Mouse (Mus musculus): ENCODE results near the gene Clybl.

Gene Clybl

DNA sequence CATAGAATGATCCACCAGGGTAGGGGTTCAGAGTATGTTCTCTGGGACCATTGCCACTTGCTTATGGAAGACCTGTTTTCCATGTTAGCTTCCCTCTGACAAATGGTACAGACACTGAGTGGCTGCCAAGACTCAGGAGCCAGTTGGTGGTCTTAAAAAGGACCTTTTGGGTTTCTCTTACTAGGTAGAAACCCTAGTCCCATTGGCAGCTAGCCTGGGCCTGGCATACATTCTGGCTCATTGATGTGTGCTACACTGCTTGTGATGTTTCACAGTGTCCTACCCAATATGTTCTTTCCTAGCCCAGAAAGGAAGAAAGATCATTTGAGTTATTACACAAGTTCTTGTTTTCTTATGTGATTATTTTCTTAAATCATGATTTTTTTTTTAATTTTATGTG lies 69.8 kb downstream of the Clybl start:
- DNase-seq, result no peak

DNA sequence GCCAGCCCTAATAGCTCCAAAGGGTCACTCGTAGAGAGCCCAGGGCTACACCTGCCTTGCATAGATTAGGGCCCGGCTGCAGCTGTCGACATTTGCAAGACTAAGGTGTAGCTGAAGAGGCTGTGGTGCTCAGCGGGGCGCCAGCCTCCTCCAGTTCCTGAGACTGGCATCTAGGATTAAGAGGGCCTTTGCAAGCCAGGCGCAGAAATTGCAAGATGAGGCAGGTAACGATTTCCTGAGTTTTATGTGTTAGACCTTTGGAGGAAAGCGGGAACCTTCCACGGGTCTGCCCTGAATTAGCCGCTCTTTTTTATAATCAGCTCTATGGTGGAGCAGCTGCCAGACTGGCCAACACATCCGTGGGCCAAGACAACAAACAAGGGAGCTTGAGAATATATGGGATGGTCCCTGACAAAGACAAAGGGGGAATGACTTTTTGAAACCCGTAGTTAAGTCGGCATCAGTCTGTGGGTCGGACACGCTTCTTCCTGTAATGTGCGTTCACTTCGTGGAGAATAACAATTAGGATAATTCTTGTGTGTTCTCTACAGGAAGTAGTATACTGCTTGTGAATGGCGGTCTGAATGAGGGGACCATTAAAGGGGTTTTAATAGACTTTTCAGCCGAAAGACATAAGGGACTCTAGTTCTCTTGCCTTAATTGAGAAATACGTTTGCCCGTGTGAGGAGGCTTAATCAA lies 74.2 kb downstream of the Clybl start:
- peak; percentile 20 to 24 for DNase-seq

DNA sequence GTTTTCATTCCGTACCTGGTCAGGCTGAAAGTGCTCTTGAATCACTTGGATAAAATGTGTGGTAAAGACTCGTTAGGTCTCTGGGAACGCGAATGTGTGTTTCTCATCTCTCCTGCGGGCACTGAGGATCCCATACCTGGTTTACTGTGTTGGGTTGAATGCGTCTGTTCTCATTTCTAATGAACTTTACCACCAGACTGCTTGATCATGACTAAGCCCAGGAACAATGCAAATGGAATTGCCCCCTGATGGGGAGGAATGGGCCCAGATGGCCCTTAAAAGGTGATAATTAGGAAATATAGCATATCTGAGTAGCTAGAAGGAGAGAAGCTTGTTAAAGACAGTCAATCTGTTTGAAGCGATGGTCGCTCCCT lies 74.7 kb downstream of the Clybl start:
- peak; percentile 27 to 47 for DNase-seq

DNA sequence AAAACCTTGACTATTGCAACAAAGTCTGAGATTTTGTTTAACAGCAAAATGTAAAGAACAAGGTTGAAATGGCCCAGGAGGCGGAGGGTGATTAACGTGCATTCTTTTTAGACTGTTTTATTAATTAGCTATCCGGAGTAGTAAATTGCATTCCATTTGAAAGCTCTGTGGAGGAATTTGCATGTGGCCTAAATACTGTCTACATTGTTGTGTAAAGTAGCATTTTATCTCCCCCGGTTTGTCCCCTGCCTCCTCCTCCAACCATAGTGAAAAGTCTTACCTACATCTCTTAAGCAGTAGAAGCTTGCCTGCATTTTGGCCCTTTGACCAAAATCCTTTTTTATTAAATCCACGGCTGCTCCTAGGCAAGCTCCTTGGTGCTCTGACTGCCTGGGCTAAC lies 76.8 kb downstream of the Clybl start:
- DNase-seq, result no peak

DNA sequence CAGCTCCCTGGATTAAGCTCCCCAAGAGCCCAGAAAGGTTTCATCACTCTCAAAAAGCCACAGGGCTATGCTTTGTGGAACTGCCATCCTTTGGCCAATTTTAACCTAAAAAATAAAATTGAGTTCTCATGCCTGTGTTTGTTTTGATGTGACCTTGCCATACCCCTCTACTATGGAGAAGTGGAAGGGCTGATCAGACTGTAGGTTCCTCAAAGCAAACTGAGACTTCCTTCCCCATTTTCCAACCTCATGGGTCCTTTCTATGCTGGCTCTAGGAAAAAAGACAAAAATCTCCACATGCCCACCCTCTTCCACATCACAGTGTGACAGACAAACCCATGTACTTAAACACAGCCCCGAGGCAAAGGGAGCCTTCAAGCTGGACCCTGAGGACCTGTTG lies 79.7 kb downstream of the Clybl start:
- DNase-seq, result no peak

DNA sequence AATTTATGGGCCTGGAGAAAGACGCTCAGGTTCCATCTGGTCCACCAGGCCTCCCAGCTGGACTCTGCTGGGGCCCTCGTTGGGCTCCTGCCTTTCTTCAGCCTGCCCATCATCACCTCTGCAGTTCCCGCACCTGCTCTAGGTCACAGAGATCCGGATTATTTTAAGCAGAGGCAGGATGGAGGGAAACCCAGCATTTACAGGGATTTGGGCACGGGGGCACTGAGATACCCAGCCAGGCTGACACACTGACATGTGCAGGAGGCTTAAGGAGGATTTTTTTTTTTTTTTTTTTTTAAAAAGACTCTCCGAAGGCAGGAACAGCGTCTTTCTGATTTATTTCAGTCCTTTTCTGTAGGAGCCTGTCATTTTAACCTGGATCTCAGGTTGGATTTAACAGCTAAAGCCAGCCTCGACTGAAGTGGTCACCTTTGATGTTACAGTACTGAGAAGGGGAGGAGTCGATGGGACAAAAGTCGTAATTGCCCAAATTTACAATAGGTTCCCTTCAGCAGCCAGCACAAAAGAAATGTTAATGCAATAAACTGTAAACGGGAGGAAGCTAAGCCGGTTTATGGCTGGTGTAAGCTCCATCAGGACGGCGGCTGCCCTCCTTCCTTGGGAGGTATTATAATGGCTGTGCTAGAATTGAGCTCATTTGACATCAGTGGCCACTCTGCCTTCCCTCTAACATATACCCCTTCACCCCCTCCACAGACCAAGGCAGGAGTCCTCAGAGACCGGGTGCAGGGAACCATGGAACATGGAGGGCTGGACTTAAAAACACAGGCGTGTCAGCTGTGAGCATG lies 81.6 kb downstream of the Clybl start:
- DNase-seq, result no peak

DNA sequence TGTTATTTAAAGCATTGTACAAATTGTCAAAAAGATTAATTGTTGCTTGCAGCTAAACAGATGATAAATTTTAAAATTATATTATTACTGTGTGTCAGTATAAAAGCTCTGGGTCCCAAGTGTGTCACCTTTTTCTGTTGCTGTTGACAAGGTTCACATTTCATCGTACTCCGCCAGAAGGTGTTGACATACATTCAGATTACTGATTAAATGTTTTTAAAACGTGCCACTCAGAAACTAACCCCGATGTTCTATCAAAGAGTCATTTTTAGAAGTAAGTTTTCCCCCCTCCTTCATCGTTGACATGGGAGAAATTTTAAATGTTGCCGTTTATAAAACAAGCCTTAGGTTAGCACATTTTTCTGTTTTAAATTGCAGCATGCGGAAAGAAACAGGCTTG lies 83.7 kb downstream of the Clybl start:
- DNase-seq, result no peak

DNA sequence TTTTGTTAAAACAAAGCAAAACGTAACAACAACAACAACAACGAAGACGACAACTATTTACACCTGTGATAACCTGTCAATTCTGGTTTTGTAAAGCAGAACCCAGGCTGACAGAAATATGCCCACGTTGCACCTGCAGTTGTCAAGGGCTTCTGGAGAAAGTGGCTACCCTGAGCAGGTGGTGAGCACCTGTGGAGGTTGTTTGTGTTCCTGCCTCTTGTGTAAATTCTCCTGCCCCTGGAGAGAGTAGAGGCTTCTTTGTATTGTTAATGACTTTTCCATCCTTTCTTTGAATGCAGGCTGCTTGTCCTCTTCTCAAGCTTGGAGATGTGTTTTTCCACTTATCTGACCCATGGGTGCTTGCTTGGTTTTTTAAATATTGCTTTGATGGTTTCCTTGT lies 86.1 kb downstream of the Clybl start:
- no peak for DNase-seq

DNA sequence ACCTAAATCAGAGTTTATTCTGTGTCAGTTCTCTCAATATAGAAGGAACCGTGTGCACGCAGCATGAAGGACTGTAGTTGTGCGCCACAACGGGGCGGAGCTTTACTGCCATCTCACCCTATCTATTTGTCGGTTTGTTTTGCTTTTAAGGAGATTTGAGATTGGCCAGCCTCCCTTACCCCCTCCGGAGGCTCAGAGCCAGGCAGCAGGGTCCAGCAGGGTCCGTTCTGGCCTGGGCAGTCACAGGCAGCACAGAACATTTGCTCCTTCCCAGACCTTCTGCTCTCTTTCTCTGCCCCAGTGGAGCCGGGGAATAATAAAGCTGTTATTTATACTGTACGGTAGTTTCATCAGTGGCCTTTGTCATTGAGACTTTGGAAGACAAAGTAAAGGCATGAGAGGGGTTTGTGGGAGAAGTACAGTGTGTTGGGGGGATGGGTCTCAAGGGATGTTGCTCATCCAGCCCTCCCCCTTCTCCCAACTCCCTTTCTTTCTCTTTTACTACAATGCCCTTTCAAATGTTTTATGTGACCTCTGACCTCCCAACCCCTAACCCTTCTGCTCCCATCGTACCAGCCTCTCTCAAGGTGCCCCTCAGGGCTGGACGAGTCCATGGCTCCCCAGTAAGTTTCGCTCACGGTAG lies 89.7 kb downstream of the Clybl start:
- no peak for DNase-seq

DNA sequence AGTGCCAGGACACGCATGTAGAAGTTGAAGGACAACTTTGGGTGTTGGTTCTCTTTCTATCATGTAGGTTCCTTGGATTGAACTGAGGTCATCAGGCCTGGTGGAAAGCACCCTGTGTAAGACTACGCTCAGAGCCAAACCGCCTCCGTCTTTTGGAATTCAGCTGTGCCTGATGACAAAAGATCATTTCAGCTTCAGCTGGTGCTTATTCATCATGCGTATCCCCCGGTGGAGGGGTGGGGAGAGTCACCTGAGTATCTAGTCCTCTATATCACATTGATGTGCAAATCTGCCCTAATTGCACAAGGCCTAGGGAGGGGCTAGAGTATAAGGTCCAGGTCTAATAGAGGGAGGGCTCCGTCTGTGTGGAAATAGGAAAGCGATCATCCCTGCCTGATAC lies 95.6 kb downstream of the Clybl start:
- no peak for DNase-seq

DNA sequence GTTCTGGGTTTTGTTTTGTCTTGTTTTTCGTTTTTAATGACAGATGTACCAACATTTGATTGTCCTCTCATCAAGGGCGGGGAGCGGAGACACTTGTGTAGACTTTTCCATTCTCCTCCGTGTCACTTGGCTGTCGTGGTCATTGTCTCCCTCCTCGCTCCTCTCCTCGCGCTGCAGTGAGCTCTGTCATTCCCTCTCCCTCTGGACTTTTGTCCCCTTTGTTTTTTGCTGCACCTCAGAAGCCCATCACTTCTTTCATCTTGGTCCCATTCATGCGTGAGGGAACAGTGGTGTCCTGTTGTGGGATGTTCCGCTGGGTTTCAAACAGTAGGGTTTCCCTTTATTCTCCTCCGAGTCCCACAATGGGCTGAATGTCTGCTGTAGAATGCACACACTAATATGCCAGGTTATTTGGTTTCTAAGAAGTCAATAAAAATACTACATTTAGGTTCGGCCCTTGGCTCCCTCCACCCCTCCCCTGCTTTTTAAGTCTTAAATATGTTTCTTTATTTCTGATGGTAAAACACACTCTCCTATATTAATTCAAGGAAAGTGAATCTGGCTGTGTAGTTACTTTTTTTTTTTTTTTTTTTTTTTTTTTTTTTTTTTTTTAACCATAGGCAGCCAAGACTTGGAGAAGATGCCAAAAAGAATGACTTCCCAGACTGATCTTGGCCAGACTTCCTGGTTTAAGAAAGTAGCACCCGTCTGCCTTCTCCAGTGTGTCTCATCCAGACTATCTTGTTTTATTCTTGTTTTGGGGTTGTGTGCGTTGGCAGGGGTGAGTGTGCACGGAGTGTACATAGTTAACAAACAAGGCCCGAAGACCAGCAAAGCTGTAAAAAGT lies 98.2 kb downstream of the Clybl start:
- DNase-seq, result no peak

DNA sequence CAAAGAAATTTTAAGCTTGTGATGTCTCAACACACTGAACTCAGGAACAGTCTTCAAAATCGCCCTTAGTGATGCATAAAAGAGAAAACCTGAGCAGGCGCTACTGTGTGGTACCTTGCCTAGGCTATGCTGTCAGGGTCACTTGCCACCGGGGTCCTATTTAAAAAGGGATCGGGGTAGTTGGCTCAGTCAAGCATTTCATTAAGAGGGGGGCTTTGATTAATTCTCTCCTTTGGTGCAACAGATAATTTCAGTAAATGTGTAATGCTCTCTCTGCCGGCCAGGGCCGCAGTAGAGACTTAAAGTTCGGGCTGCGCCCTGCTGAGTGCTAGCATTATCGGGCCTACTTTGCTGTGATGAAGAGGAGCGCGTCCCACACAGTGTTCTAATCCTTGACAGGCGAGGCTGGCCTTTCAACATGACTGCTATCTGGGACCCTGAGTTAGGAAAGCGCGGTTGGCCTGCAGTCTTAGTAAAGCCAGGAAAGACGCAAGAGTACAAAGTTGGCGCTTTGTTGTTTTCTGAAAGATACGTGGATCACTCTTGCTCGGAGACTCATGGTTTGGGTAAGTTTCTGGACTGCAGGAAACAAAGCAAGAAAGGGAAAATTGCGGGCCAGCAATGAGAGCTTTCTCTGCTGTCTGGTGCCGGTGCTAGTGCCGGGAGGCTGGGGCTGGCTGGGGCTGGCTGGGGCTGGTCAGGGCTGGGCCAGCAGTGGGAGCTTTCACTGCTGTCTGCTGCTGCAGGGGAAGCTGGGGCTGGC lies 99.0 kb downstream of the Clybl start:
- no peak for DNase-seq

DNA sequence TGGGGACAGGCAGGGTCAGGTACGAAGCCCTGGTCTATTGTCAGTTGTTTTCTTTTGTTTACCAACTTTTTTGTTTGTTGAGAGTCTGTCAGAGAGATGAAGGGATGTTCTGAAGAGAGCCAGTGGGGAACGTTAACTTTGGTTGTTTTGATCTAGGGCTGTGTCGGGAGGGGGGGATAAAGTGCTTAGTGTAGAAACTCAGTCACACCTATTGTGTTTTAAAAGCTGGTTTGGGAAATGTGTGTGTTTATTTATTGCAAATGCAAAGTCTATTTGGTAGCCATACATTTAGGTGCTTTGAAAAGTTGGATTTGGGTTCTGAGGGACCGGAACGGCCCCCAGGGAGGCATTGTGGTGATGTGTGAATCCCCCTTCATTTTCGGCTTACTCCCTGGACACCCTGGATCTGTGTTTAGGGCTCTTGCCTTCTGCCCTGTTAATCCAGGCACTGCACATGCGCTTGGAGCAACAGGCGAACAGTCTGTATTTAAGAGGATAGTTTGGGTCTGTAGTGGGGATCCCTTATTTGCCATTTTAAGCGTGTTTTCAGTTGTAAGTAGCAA lies 99.6 kb downstream of the Clybl start:
- DNase-seq, result no peak

DNA sequence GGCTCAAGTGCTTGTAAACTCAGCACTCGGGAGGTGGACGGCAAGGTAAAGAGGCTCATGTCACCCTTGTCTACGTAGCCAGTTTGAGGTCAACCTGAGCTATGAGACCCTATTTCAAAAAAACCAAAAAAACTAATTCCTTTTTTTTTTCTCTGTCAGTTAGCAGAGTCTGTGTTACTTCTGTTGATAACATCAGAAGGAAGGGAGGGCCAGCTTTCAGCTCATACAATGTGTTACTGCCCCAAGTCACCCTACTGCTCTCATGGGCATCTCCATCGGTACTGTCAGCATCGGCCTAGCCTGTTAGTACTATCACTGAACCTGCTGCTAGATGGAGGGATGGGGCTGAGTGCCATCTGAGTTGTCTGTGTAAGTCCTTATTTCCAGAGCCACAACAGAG lies 102.5 kb downstream of the Clybl start:
- DNase-seq, result no peak

DNA sequence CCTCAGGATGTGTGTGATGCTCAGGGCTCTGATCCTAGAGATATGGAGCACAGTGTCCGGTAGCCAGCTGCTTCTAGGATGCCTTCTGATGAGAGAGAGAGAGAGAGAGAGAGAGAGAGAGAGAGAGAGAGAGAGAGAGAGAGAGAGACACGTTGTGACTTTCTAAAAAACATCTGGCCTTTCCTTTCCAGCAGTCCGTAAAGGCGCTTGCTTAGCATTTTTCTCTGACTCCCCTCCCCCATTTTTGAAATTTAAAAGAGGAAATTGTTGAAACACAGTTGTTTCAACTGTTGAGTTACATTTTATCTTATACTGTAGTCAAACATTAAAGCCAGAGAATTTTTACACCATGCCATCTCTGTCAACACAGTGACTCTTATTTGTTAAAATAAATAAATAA lies 114.9 kb downstream of the Clybl start:
- DNase-seq, result no peak

DNA sequence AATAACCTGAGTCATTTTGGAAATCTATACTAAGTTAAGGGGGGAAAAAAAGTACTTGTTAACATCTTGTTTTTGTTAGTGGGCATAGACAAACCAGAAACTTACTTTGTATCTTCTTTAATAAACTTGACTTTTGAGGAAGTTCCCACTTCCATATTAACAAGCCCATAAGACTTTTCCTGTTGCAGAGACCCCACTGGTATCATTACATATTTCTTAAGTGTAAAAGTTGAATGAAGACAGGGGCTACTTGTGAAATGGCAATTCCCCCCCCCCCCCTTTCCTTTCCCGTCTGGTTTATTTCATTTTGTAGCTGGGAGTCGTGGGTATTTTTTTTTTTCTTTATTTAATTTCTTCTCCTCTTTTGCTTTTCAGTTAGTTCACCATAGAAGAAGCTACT lies 115.4 kb downstream of the Clybl start:
- DNase-seq, result no peak

DNA sequence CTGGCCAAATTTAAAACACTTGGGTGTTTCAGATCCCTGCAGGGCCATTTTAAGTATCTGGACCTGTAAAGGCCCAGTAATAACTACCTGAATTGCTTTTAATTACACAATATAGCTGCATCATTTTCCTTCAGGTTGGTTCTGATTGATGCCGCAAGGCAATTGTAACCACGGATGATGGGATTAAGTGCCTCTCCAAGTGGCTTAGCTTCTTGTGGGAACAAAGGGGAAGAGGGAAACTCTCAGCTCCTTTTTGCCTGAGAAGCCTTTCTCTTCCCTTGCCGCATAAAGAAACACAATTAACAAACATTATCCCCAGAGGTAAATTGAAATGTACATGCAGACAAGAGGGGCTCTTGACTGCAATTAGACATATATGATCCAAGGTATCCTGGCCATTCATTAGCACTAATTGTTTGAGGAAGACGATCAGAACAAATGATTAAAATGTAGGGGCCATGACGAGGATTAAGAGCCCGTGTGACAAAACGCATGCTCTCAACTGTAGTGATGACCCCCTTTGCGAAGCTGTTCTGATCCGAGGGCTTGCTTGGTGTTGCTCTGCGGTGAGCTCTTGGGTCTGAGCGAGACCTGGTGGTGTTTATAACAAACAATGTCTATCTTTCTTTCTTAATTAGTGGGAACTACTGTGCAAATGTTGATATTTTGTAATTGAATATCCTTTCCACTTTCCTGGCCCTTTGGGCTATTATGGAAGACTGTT lies 116.0 kb downstream of the Clybl start:
- no peak for DNase-seq

DNA sequence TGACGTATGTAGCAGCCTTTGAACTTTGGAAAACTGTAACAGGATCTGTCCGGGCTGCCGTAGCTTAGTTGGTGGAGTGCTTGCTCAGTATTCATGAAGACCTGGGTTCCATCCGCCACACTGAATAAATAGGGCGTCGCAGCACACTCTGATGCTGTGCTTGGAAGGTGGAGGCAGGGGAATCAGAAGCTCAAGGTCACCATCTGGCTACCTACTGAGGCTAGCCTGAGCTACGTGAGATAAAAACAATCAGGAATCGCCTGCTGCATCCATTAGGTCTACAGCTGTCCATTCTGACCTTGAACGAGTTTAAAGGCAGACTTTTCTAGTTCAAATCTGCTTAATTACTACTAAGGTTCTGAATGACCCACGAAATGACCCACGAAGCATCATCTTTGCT lies 118.8 kb downstream of the Clybl start:
- DNase-seq, result no peak

DNA sequence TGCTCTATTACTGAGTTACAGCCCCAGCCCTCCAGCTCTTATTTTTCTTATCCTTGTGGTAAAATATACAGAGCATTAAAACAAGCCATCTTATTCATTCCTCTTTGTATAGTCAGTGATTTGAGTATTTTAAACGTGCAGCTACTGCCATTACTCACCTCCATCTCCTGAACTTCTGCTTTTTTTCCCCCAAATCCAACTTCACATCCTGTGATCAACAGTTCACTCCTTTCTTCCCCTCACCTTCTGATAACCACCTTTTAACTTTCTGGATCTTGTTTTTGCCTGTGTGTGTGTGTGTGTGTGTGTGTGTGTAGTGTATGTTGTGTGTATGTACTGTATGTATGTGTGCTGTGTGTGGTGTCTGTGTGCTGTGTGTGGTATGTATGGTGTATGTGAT lies 122.3 kb downstream of the Clybl start:
- DNase-seq, result no peak

DNA sequence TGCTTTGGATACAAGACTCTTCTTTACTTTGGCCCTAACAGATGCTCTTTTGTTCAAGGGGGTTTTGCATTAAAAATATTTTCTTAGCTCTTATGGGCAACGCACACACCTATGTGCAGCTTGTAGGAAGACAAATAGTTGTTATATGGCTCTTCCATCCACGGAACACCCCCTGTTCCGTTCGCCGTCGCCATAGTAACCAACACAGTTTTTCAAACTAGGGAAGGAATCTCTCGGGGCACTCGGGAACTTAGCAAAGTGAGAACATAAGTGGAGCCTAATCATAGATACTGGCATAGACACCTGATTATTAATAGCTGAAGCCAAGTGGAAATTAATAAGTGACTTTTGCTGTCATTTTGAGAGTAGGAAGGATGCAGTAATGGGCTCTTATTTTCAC lies 123.6 kb downstream of the Clybl start:
- no peak for DNase-seq

DNA sequence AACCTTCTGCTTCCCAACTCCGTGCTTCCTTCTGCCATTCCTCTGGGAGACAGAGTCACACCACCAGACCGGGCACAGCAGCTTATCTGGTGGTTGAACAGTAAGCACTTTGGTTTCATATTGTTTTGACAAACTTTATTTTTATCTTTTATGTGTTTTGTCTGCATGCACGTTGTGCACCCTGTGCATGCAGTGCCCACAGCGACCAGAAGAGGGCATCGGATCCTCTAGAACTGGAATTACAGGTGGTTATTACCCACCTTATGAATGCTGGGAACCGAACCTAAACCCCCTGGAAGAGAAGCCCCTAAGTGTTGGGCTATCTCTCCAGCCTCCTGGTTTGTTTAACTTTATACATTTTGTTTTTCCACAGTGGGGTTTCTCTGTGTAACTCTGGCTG lies 130.9 kb downstream of the Clybl start:
- DNase-seq, result no peak
